Mouse (Mus musculus): ENCODE data around the gene Fmo4. TPM values are rescaled to one million over a fixed set of nuclear protein-coding genes. Genes with fewer than 3 reads are reported as not detected.

Fmo4 gene
- polyA plus RNA-seq, 1 experiment from 2014 or later, result 0.55 TPM

- H3K27ac ChIP-seq (replicated peaks in 1 of 2; ENCODE audit: control insufficient read depth in 1 of 2, insufficient read depth in 1 of 2, low read depth in 2 of 2, low read length in 2 of 2), result no peak overlapping the region
- H3K4me3 ChIP-seq (ENCODE audit: control insufficient read depth in 1 of 2, insufficient read depth in 1 of 2, low read depth in 1 of 2, low read length in 2 of 2), result no peak overlapping the region
- H3K4me1 ChIP-seq (ENCODE audit: control insufficient read depth in 2 of 2, insufficient read depth in 2 of 2, low read length in 2 of 2), result no peaks in the 10 kb centered on the region
- H3K36me3 ChIP-seq (ENCODE audit: control insufficient read depth, insufficient read depth, low read length), result no peaks in the 10 kb centered on the region
- no peak for ATAC-seq (ENCODE audit: insufficient number of reproducible peaks, insufficient read depth, low FRiP score, low read depth)
- H3K4me2 ChIP-seq (ENCODE audit: low read length), result no peak overlapping the region
- no peaks in the 10 kb centered on the region for H3K27me3 ChIP-seq (ENCODE audit: control insufficient read depth, insufficient read depth, low read length)
- 75% methylated on average over 6 of the region's 6 CpGs for WGBS
- no peak overlapping the region for H3K9ac ChIP-seq (ENCODE audit: low read length)
- H3K9me3 ChIP-seq (ENCODE audit: control insufficient read depth, low read length), result no peaks in the 10 kb centered on the region
Observed at GRCm38 (mm10) chr1:162752009-162752408, 61.8 kb downstream of the Fmo4 start.

GRCm38 (mm10) chr1:162749607-162750006 is 64.2 kb downstream of the Fmo4 start:
- H3K36me3 ChIP-seq (ENCODE audit: control insufficient read depth, insufficient read depth, low read length), result no peaks in the 10 kb centered on the region
- H3K4me1 ChIP-seq (ENCODE audit: control insufficient read depth in 2 of 2, insufficient read depth in 2 of 2, low read length in 2 of 2), result no peaks in the 10 kb centered on the region
- no peaks in the 10 kb centered on the region for H3K27me3 ChIP-seq (ENCODE audit: control insufficient read depth, insufficient read depth, low read length)
- H3K9ac ChIP-seq (ENCODE audit: low read length), result no peak overlapping the region
- 61% methylated on average over 7 of the region's 7 CpGs for WGBS
- no peaks in the 10 kb centered on the region for H3K9me3 ChIP-seq (ENCODE audit: control insufficient read depth, low read length)
- no peak overlapping the region for H3K27ac ChIP-seq (replicated peaks in 1 of 2; ENCODE audit: control insufficient read depth in 1 of 2, insufficient read depth in 1 of 2, low read depth in 2 of 2, low read length in 2 of 2)
- no peak overlapping the region for H3K4me2 ChIP-seq (ENCODE audit: low read length)
- ATAC-seq (ENCODE audit: insufficient number of reproducible peaks, insufficient read depth, low FRiP score, low read depth), result no peak
- H3K4me3 ChIP-seq (ENCODE audit: control insufficient read depth in 1 of 2, insufficient read depth in 1 of 2, low read depth in 1 of 2, low read length in 2 of 2), result no peak overlapping the region

GRCm38 (mm10) chr1:162748761-162749160 is 65.0 kb downstream of the Fmo4 start:
- 73% methylated on average over 5 of the region's 5 CpGs for WGBS
- Histone ChIP-seq H3K27me3 (ENCODE audit: control insufficient read depth, insufficient read depth, low read length) (no peaks in the 10 kb centered on the region), H3K4me3 (ENCODE audit: control insufficient read depth in 1 of 2, insufficient read depth in 1 of 2, low read depth in 1 of 2, low read length in 2 of 2) (no peak overlapping the region), H3K9me3 (ENCODE audit: control insufficient read depth, low read length) (no peaks in the 10 kb centered on the region), H3K4me2 (ENCODE audit: low read length) (no peak overlapping the region), H3K36me3 (ENCODE audit: control insufficient read depth, insufficient read depth, low read length) (no peaks in the 10 kb centered on the region), H3K4me1 (ENCODE audit: control insufficient read depth in 2 of 2, insufficient read depth in 2 of 2, low read length in 2 of 2) (no peaks in the 10 kb centered on the region), H3K27ac (replicated peaks in 1 of 2; ENCODE audit: control insufficient read depth in 1 of 2, insufficient read depth in 1 of 2, low read depth in 2 of 2, low read length in 2 of 2) (no peak overlapping the region), H3K9ac (ENCODE audit: low read length) (no peak overlapping the region)
- no peak for ATAC-seq (ENCODE audit: insufficient number of reproducible peaks, insufficient read depth, low FRiP score, low read depth)

Other genes with a start within 250 kb of the Fmo4 start
- gene Vamp4, start 243.5 kb downstream of the Fmo4 start, polyA plus RNA-seq (2014; fragmentation: Nextera tagmentation; extraction: Ambion mirVana), result 32.2 and 35.8 TPM in 2 replicates
- not detected in 2 replicates for gene Myoc, start 174.8 kb downstream of the Fmo4 start, polyA plus RNA-seq (2014; fragmentation: Nextera tagmentation; extraction: Ambion mirVana)
- gene Myocos, start 155.8 kb downstream of the Fmo4 start, polyA plus RNA-seq (2014; fragmentation: Nextera tagmentation; extraction: Ambion mirVana), result not detected in 2 replicates
- 80.1 and 91.7 TPM in 2 replicates for gene Prrc2c, start 73.4 kb downstream of the Fmo4 start, polyA plus RNA-seq (2014; fragmentation: Nextera tagmentation; extraction: Ambion mirVana)
- gene Fmo1, start 52.6 kb upstream of the Fmo4 start, polyA plus RNA-seq (2014; fragmentation: Nextera tagmentation; extraction: Ambion mirVana), result 4.1 and 4.9 TPM in 2 replicates
- gene Fmo2, start 84.8 kb upstream of the Fmo4 start, polyA plus RNA-seq (2014; fragmentation: Nextera tagmentation; extraction: Ambion mirVana), result 8.3 and 8.9 TPM in 2 replicates
- gene Fmo6, start 123.5 kb upstream of the Fmo4 start, polyA plus RNA-seq (2014; fragmentation: Nextera tagmentation; extraction: Ambion mirVana), result not detected in 2 replicates
- gene Fmo3, start 170.6 kb upstream of the Fmo4 start, polyA plus RNA-seq (2014; fragmentation: Nextera tagmentation; extraction: Ambion mirVana), result not detected in 2 replicates

Data from heart, embryonic 14.5 days (tissue).